Mouse (Mus musculus) forebrain, embryonic 11.5 days (tissue): Measurements from ENCODE around the gene Tmem131. TPM values are rescaled to one million over a fixed set of nuclear protein-coding genes. Genes with fewer than 3 reads are reported as not detected.

Experiments
- ATAC-seq: fragments of 200-750 bp; cut with Nextera tagmentation; replicated peaks from 2 replicates; pipeline ENCODE4 v1.8.0; 2017; ENCODE audit warnings: moderate TSS enrichment; ENCODE audit not compliant: low FRiP score
- DNase-seq: peaks from one replicate; pipeline ENCODE4 v3.0.0-alpha.2; 2017; ENCODE audit warnings: low spot score
- H3K27ac ChIP-seq: fragments of 300-500 bp; sonication (generic); 2 replicates; pipeline ENCODE4 v1.5.1; 2014; ENCODE audit warnings: low read depth, low read length
- H3K27me3 ChIP-seq: fragments of 300-500 bp; sonication (generic); 2 replicates; pipeline ENCODE4 v1.6.1; 2014; ENCODE audit warnings: mild to moderate bottlenecking, low read length, mixed read lengths; ENCODE audit not compliant: control insufficient read depth, insufficient read depth
- H3K36me3 ChIP-seq: fragments of 300-500 bp; sonication (generic); 2 replicates; pipeline ENCODE4 v1.6.1; 2014; ENCODE audit warnings: mild to moderate bottlenecking, low read length, moderate library complexity, mixed read lengths; ENCODE audit not compliant: control insufficient read depth, insufficient read depth
- H3K4me1 ChIP-seq: fragments of 300-500 bp; sonication (generic); replicated peaks from 2 replicates; pipeline ENCODE4 v1.6.1; 2014; ENCODE audit warnings: low read length, mixed read lengths; ENCODE audit not compliant: control insufficient read depth, insufficient read depth
- H3K4me2 ChIP-seq: fragments of 300-500 bp; sonication (generic); 2 replicates; pipeline ENCODE4 v1.6.1; 2014; ENCODE audit warnings: low read depth, mild to moderate bottlenecking, low read length, moderate library complexity, mixed read lengths; ENCODE audit not compliant: severe bottlenecking
- H3K4me3 ChIP-seq: fragments of 300-500 bp; sonication (generic); 2 replicates; pipeline ENCODE4 v1.5.1; 2014; ENCODE audit warnings: low read depth, low read length
- H3K9ac ChIP-seq: fragments of 300-500 bp; sonication (generic); 2 replicates; pipeline ENCODE4 v1.6.1; 2014; ENCODE audit warnings: low read length
- H3K9me3 ChIP-seq: fragments of 300-500 bp; sonication (generic); 2 replicates; pipeline ENCODE4 v1.6.1; 2016; ENCODE audit warnings: low read length, mixed read lengths; ENCODE audit not compliant: control insufficient read depth
- WGBS: fragments of 180-500 bp; shearing (Covaris S2); extraction: QIAGEN DNeasy Blood & Tissue Kit; methylation state at CpG from one replicate; pipeline ENCODE4 v1.1.7; 2014; 5-methylcytosine and 5-hydroxymethylcytosine counted together
- polyA plus RNA-seq: library from polyadenylated mRNA; unstranded; fragments of >200 nt; fragmentation: Nextera tagmentation; extraction: Ambion mirVana; gene quantifications from 2 replicates; pipeline ENCODE4 v1.2.1, GENCODE M21; 2014

Tmem131 gene
- polyA plus RNA-seq, 1 experiment from 2014 or later, result 23.3 TPM

GRCm38 (mm10) chr1:36940381-36940762 lies 3.1 kb downstream of the Tmem131 start:
- ATAC-seq (peak; percentile 3; the same call in 1 of the 2 replicates), DNase-seq (no peak)
- 41% methylated on average over 3 of the region's 3 CpGs for WGBS
- H3K36me3 ChIP-seq, result no peaks in the 10 kb centered on the region
- peak overlapping the region; percentile 99 for H3K4me3 ChIP-seq
- H3K9me3 ChIP-seq, result no peaks in the 10 kb centered on the region
- peak overlapping the region; percentile 97 for H3K9ac ChIP-seq
- no peaks in the 10 kb centered on the region for H3K27me3 ChIP-seq
- peak overlapping the region; percentile 63 for H3K4me2 ChIP-seq
- H3K27ac ChIP-seq, result no peak overlapping the region
- no peaks in the 10 kb centered on the region; the same call in 1 of the 2 replicates for H3K4me1 ChIP-seq

- ATAC-seq, result peak; percentile 98
- Histone ChIP-seq H3K4me2 (peak overlapping the region; percentile 75), H3K27ac (peak overlapping the region; percentile 80), H3K9me3 (no peaks in the 10 kb centered on the region), H3K36me3 (no peaks in the 10 kb centered on the region), H3K4me1 (no peaks in the 10 kb centered on the region; the same call in 1 of the 2 replicates), H3K4me3 (peak overlapping the region; percentile 99), H3K9ac (peak overlapping the region; percentile 97), H3K27me3 (no peaks in the 10 kb centered on the region)
- under 1% methylated on average over 70 of the region's 79 CpGs for WGBS
- peak; percentile 94 for DNase-seq
These were observed 3.7 kb downstream of the Tmem131 start for GRCm38 (mm10) chr1:36939506-36940380.

GRCm38 (mm10) chr1:36938801-36939286 lies 4.6 kb downstream of the Tmem131 start:
- ATAC-seq, result no peak; the same call in none of the 2 replicates
- Histone ChIP-seq H3K27me3 (no peaks in the 10 kb centered on the region), H3K9ac (peak overlapping the region; percentile 97), H3K36me3 (no peaks in the 10 kb centered on the region), H3K4me1 (no peaks in the 10 kb centered on the region; the same call in 1 of the 2 replicates), H3K27ac (peak overlapping the region; percentile 80), H3K4me3 (peak overlapping the region; percentile 99), H3K9me3 (no peaks in the 10 kb centered on the region), H3K4me2 (peak overlapping the region; percentile 75)
- DNase-seq, result peak; percentile 72
- under 1% methylated on average over 50 of the region's 59 CpGs for WGBS

GRCm38 (mm10) chr1:36938348-36938747 lies 5.1 kb downstream of the Tmem131 start:
- Histone ChIP-seq H3K4me3 (peak overlapping the region; percentile 99), H3K4me2 (peak overlapping the region; percentile 75), H3K27ac (no peak overlapping the region), H3K9ac (peak overlapping the region; percentile 97), H3K27me3 (no peaks in the 10 kb centered on the region), H3K9me3 (no peaks in the 10 kb centered on the region), H3K4me1 (no peaks in the 10 kb centered on the region; the same call in 1 of the 2 replicates), H3K36me3 (no peaks in the 10 kb centered on the region)
- 5% methylated on average over 9 of the region's 9 CpGs for WGBS
- DNase-seq (no peak), ATAC-seq (no peak)

- no peaks in the 10 kb centered on the region for H3K27me3 ChIP-seq
- H3K4me2 ChIP-seq, result peak overlapping the region; percentile 75
- H3K9ac ChIP-seq, result no peak overlapping the region; the same call in 1 of the 2 replicates
- no peaks in the 10 kb centered on the region for H3K9me3 ChIP-seq
- DNase-seq (no peak), ATAC-seq (no peak)
- H3K27ac ChIP-seq, result no peak overlapping the region
- peak overlapping the region; percentile 99 for H3K4me3 ChIP-seq
- H3K36me3 ChIP-seq, result no peaks in the 10 kb centered on the region
- H3K4me1 ChIP-seq, result no peaks in the 10 kb centered on the region; the same call in 1 of the 2 replicates
- 21% methylated on average over 3 of the region's 3 CpGs for WGBS
These were observed 5.8 kb downstream of the Tmem131 start for GRCm38 (mm10) chr1:36937648-36938047.

- Histone ChIP-seq H3K27ac (no peak overlapping the region), H3K36me3 (no peaks in the 10 kb centered on the region), H3K4me2 (no peak overlapping the region), H3K9ac (no peak overlapping the region), H3K9me3 (no peaks in the 10 kb centered on the region), H3K4me3 (no peak overlapping the region), H3K4me1 (no peaks in the 10 kb centered on the region; the same call in 1 of the 2 replicates), H3K27me3 (no peaks in the 10 kb centered on the region)
- ATAC-seq (no peak), DNase-seq (no peak)
- 76% methylated on average over 2 of the region's 2 CpGs for WGBS
These were observed 6.5 kb downstream of the Tmem131 start for GRCm38 (mm10) chr1:36937015-36937414.

GRCm38 (mm10) chr1:36936567-36936966 lies 6.9 kb downstream of the Tmem131 start:
- H3K4me2 ChIP-seq, result no peak overlapping the region
- WGBS, result 89% methylated on average over 7 of the region's 7 CpGs
- ATAC-seq (no peak), DNase-seq (no peak)
- no peaks in the 10 kb centered on the region for H3K36me3 ChIP-seq
- no peaks in the 10 kb centered on the region for H3K27me3 ChIP-seq
- H3K4me3 ChIP-seq, result no peak overlapping the region
- no peaks in the 10 kb centered on the region for H3K9me3 ChIP-seq
- H3K4me1 ChIP-seq, result no peaks in the 10 kb centered on the region; the same call in 1 of the 2 replicates
- no peak overlapping the region for H3K27ac ChIP-seq
- no peak overlapping the region for H3K9ac ChIP-seq

- Histone ChIP-seq H3K4me3 (no peak overlapping the region), H3K27me3 (no peaks in the 10 kb centered on the region), H3K4me2 (no peak overlapping the region), H3K27ac (no peak overlapping the region), H3K4me1 (no peaks in the 10 kb centered on the region; the same call in 1 of the 2 replicates), H3K36me3 (no peaks in the 10 kb centered on the region), H3K9me3 (no peaks in the 10 kb centered on the region), H3K9ac (no peak overlapping the region)
- DNase-seq, result no peak
- ATAC-seq, result no peak
- 80% methylated on average over 6 of the region's 6 CpGs for WGBS
These were observed 8.7 kb downstream of the Tmem131 start for GRCm38 (mm10) chr1:36934778-36935177.
